Mouse (Mus musculus) liver, postnatal 0 days (tissue): Measurements from ENCODE around the gene Grm4. TPM values are rescaled to one million over a fixed set of nuclear protein-coding genes. Genes with fewer than 3 reads are reported as not detected.

Experiments
- ATAC-seq: fragments of 200-750 bp; cut with Nextera tagmentation; 2 replicates; pipeline ENCODE4 v1.8.0; 2017; ENCODE audit warnings: mild to moderate bottlenecking, moderate library complexity
- DNase-seq: peaks from one replicate; pipeline ENCODE4 v3.0.0-alpha.2; 2016
- H3K27ac ChIP-seq: fragments of 300-500 bp; sonication (generic); 2 replicates; pipeline ENCODE4 v1.5.1; 2014; ENCODE audit warnings: antibody characterized with exemption, moderate library complexity, mild to moderate bottlenecking, low read depth
- H3K27me3 ChIP-seq: fragments of 300-500 bp; sonication (generic); 2 replicates; pipeline ENCODE4 v1.6.1; 2014; ENCODE audit warnings: low read length, control low read depth, mixed read lengths; ENCODE audit not compliant: insufficient read depth
- H3K36me3 ChIP-seq: fragments of 300-500 bp; sonication (generic); replicated peaks from 2 replicates; pipeline ENCODE4 v1.6.1; 2014; ENCODE audit warnings: mild to moderate bottlenecking, control low read depth, low read length, moderate library complexity, mixed read lengths; ENCODE audit not compliant: insufficient read depth
- H3K4me1 ChIP-seq: fragments of 300-500 bp; sonication (generic); 2 replicates; pipeline ENCODE4 v1.6.1; 2014; ENCODE audit warnings: antibody characterized with exemption, mild to moderate bottlenecking, control low read depth; ENCODE audit not compliant: insufficient read depth
- H3K4me2 ChIP-seq: fragments of 300-500 bp; sonication (generic); 2 replicates; pipeline ENCODE4 v1.6.1; 2014; ENCODE audit warnings: low read depth, mild to moderate bottlenecking, low read length, moderate library complexity, mixed read lengths
- H3K4me3 ChIP-seq: fragments of 300-500 bp; sonication (generic); 2 replicates; pipeline ENCODE4 v1.5.1; 2014; ENCODE audit warnings: low read depth, low read length
- H3K9ac ChIP-seq: fragments of 300-500 bp; sonication (generic); replicated peaks from 2 replicates; pipeline ENCODE4 v1.6.1; 2014; ENCODE audit warnings: mild to moderate bottlenecking, moderate library complexity
- H3K9me3 ChIP-seq: fragments of 300-500 bp; sonication (generic); 2 replicates; pipeline ENCODE4 v1.6.1; 2016; ENCODE audit warnings: mild to moderate bottlenecking, control low read depth, low read length, mixed read lengths
- CTCF ChIP-seq: sonication (generic); IDR thresholded peaks from 2 replicates; pipeline ENCODE4 v1.5.1; 2016; ENCODE audit warnings: antibody characterized with exemption, low read depth
- EP300 ChIP-seq: IDR thresholded peaks from 2 replicates; pipeline ENCODE4 v1.6.1; 2016; ENCODE audit warnings: antibody characterized with exemption, low read depth, mild to moderate bottlenecking
- WGBS: fragments of 180-500 bp; shearing (Covaris S2); extraction: QIAGEN DNeasy Blood & Tissue Kit; methylation state at CpG from one replicate; pipeline ENCODE4 v1.1.7; 2014; ENCODE audit not compliant: insufficient replicate concordance; 5-methylcytosine and 5-hydroxymethylcytosine counted together
- polyA plus RNA-seq: library from polyadenylated mRNA; unstranded; fragments of >200 nt; fragmentation: Nextera tagmentation; extraction: Ambion mirVana; gene quantifications from 2 replicates; pipeline ENCODE4 v1.2.1, GENCODE M21; 2015

Gene Grm4
- polyA plus RNA-seq, 1 experiment from 2014 or later: not detected

DNA sequence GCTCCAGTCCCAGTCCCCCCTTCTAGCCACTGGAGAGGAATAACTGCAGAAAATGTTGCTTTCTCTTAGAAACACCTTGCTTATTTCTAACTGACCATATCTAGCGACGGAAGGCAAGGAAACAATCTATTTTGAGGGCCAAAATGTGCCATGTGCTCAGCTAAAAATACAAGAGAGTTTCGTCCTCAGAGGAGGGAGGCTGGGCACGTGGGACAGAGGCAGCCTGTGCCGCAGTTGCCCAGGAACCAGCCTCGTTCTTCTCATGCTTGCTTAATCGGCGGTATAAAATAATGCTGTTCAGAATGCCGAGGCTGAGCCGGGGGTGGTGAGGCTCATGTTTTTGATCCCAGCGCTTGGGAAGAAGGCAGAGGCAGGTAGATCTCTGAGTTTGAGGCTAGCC lies 23.3 kb upstream of the Grm4 start:
- Histone ChIP-seq H3K4me2 (no peak overlapping the region), H3K9me3 (no peaks in the 10 kb centered on the region), H3K9ac (no peak overlapping the region), H3K27ac (no peak overlapping the region), H3K4me3 (no peak overlapping the region), H3K4me1 (peaks cover 4% of the 10 kb centered on the region; the same call in 1 of the 2 replicates), H3K27me3 (peaks cover 9% of the 10 kb centered on the region), H3K36me3 (no peaks in the 10 kb centered on the region)
- DNase-seq (no peak), ATAC-seq (no peak)
- WGBS: 79% methylated on average over 11 of the region's 11 CpGs
- no peak for TF ChIP-seq EP300

- no peak for DNase-seq
- peaks cover 9% of the 10 kb centered on the region for H3K27me3 ChIP-seq
- H3K27ac ChIP-seq: no peak overlapping the region
- no peak overlapping the region for H3K4me3 ChIP-seq
- H3K9me3 ChIP-seq: no peaks in the 10 kb centered on the region
- no peak for TF ChIP-seq EP300
- no peak for TF ChIP-seq CTCF
- H3K4me1 ChIP-seq: peaks cover 4% of the 10 kb centered on the region; the same call in 1 of the 2 replicates
- ATAC-seq: no peak
- H3K9ac ChIP-seq: no peak overlapping the region
- no peaks in the 10 kb centered on the region for H3K36me3 ChIP-seq
- WGBS: 68% methylated on average over 3 of the region's 3 CpGs
- no peak overlapping the region for H3K4me2 ChIP-seq
Measured at GRCm38 (mm10) chr17:27541984-27542383, 20.8 kb upstream of the Grm4 start.

DNA sequence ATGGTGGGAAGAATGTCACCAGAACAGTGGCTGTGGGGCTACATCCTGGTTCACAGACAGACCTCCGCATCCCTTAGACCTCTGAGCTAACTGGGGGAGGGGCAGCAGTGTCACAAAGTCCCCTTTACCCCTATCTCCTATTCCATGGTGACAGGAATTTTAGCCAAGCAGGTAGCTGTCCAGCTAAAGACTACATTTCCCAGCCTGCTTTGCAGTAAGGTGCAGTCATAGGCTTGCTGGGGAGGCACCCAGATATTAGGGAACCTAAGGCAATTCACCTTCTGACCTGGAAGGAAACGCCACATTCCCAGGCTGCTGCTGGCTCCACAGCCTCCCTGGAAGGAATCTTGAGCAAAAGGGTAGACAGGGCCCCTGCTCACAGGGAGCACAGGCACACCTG lies 20.1 kb upstream of the Grm4 start:
- Histone ChIP-seq H3K9me3 (no peaks in the 10 kb centered on the region), H3K36me3 (no peaks in the 10 kb centered on the region), H3K9ac (no peak overlapping the region), H3K4me2 (no peak overlapping the region), H3K27me3 (peaks cover 5% of the 10 kb centered on the region; the same call in 1 of the 2 replicates), H3K27ac (no peak overlapping the region), H3K4me1 (peaks cover 4% of the 10 kb centered on the region; the same call in 1 of the 2 replicates), H3K4me3 (no peak overlapping the region)
- DNase-seq (no peak), ATAC-seq (no peak)
- TF ChIP-seq CTCF (no peak), EP300 (no peak)
- 73% methylated on average over 2 of the region's 2 CpGs for WGBS

DNA sequence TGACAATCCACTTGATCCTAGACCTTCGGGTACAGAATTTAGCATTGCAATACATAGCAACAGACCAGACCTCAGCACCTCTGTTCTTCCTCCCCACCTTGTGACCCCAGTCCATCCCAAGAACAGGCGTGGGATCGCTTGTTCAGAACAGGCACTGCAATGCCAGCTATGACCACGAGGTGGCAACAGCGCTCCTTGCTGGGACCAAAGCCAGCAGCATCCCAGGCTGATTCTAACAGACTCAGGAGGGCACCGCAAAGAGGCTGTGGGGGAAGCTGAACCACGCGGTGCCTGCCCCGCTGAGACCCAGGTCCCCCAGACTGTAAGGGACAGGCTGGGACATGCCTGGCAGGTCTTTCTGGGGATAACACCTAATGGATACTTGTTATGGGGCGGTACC lies 13.5 kb upstream of the Grm4 start:
- WGBS: 4% methylated on average over 10 of the region's 10 CpGs
- H3K27ac ChIP-seq: no peak overlapping the region
- ATAC-seq (peak; percentile 63), DNase-seq (peak; percentile 92)
- no peaks in the 10 kb centered on the region for H3K9me3 ChIP-seq
- H3K36me3 ChIP-seq: no peaks in the 10 kb centered on the region
- no peak overlapping the region for H3K4me2 ChIP-seq
- peaks cover 6% of the 10 kb centered on the region; the same call in 1 of the 2 replicates for H3K4me1 ChIP-seq
- peak; percentile 100 for TF ChIP-seq CTCF
- no peak for TF ChIP-seq EP300
- H3K4me3 ChIP-seq: no peak overlapping the region
- H3K27me3 ChIP-seq: no peaks in the 10 kb centered on the region
- no peak overlapping the region for H3K9ac ChIP-seq

- Histone ChIP-seq H3K4me3 (no peak overlapping the region), H3K4me1 (peaks cover 6% of the 10 kb centered on the region; the same call in 1 of the 2 replicates), H3K36me3 (no peaks in the 10 kb centered on the region), H3K9ac (no peak overlapping the region), H3K27ac (no peak overlapping the region), H3K4me2 (no peak overlapping the region), H3K27me3 (no peaks in the 10 kb centered on the region), H3K9me3 (no peaks in the 10 kb centered on the region)
- WGBS: 77% methylated on average over 2 of the region's 3 CpGs
- ATAC-seq (no peak), DNase-seq (no peak)
- TF ChIP-seq CTCF: peak; percentile 48
- TF ChIP-seq EP300: no peak
Measured at GRCm38 (mm10) chr17:27533354-27533753, 12.2 kb upstream of the Grm4 start.

- 69% methylated on average over 8 of the region's 8 CpGs for WGBS
- H3K27ac ChIP-seq: 0 out of 2 replicates have a peak overlapping the region, but pooled peaks have one; percentile 16
- H3K36me3 ChIP-seq: no peaks in the 10 kb centered on the region
- H3K27me3 ChIP-seq: no peaks in the 10 kb centered on the region
- TF ChIP-seq CTCF (no peak), EP300 (no peak)
- no peaks in the 10 kb centered on the region for H3K9me3 ChIP-seq
- no peak overlapping the region for H3K9ac ChIP-seq
- no peak overlapping the region for H3K4me2 ChIP-seq
- H3K4me1 ChIP-seq: peaks cover 6% of the 10 kb centered on the region; the same call in 1 of the 2 replicates
- ATAC-seq (no peak), DNase-seq (no peak)
- no peak overlapping the region for H3K4me3 ChIP-seq
Measured at GRCm38 (mm10) chr17:27532095-27532494, 10.9 kb upstream of the Grm4 start.

- no peak for DNase-seq
- Histone ChIP-seq H3K27ac (no peak overlapping the region), H3K9ac (no peak overlapping the region)
Measured at GRCm38 (mm10) chr17:27528767-27529166, 7.6 kb upstream of the Grm4 start.

More at GRCm38 (mm10) chr17:27528767-27529166, 7.6 kb upstream of the Grm4 start:
- no peak for TF ChIP-seq CTCF
- no peak for TF ChIP-seq EP300
- no peaks in the 10 kb centered on the region for H3K36me3 ChIP-seq
- no peaks in the 10 kb centered on the region for H3K9me3 ChIP-seq
- 67% methylated on average over 5 of the region's 5 CpGs for WGBS
- H3K4me3 ChIP-seq: no peak overlapping the region
- H3K27me3 ChIP-seq: no peaks in the 10 kb centered on the region
- no peak overlapping the region for H3K4me2 ChIP-seq
- 0 out of 2 replicates have a peak, but pooled peaks cover 3% of the 10 kb centered on the region for H3K4me1 ChIP-seq
- ATAC-seq: no peak
